Mouse (Mus musculus): ENCODE data around the gene Orm1. TPM values are rescaled to one million over a fixed set of nuclear protein-coding genes. Genes with fewer than 3 reads are reported as not detected.

Orm1 gene
- polyA plus RNA-seq, 1 experiment from 2014 or later = 2.5 TPM

- peak; percentile 64 for ATAC-seq (ENCODE audit: low read depth)
- no peak overlapping the region for H3K4me2 ChIP-seq (ENCODE audit: low read depth, low read length)
- H3K27me3 ChIP-seq (replicated peaks; ENCODE audit: control insufficient read depth, insufficient read depth, low read length) = no peaks in the 10 kb centered on the region
- H3K9me3 ChIP-seq (ENCODE audit: control insufficient read depth, low read length) = no peaks in the 10 kb centered on the region
- no peaks in the 10 kb centered on the region for H3K4me1 ChIP-seq (ENCODE audit: control insufficient read depth, insufficient read depth, low read length)
- H3K27ac ChIP-seq (replicated peaks; ENCODE audit: low read depth, low read length) = no peak overlapping the region
- H3K4me3 ChIP-seq (ENCODE audit: low read depth, low read length) = no peak overlapping the region
- peak; percentile 74 for DNase-seq (ENCODE audit: low spot score)
- no peak overlapping the region for H3K9ac ChIP-seq (ENCODE audit: low read depth, low read length)
- WGBS = 8% methylated on average over 4 of the region's 4 CpGs
- H3K36me3 ChIP-seq (ENCODE audit: control insufficient read depth, insufficient read depth, low read length) = peaks cover 37% of the 10 kb centered on the region; the same call in 1 of the 2 replicates
Measured at GRCm38 (mm10) chr4:63368577-63368976, 24.2 kb downstream of the Orm1 start.

DNA sequence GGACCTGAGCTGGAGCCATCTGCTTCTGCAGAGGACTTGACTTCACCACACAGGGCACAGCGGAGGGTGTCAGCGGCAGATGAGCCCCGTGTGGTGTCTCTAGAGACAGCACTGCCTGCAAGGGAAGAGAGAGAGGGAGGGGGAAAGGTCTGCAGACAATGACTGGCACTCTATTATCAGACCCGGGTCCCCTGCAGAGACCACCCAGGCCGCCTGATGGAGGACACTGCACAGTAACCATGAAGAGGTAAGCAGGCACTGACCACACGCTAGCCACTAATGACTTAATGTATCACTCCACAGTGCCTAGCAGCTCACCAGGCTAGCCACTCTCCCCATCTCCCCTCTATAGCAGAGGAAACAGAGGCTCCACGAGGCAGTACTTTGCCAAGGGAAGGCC is 26.5 kb downstream of the Orm1 start:
- Histone ChIP-seq H3K27me3 (replicated peaks; ENCODE audit: control insufficient read depth, insufficient read depth, low read length) (no peaks in the 10 kb centered on the region), H3K4me1 (ENCODE audit: control insufficient read depth, insufficient read depth, low read length) (no peaks in the 10 kb centered on the region), H3K27ac (replicated peaks; ENCODE audit: low read depth, low read length) (no peak overlapping the region), H3K9ac (ENCODE audit: low read depth, low read length) (no peak overlapping the region), H3K4me2 (ENCODE audit: low read depth, low read length) (no peak overlapping the region), H3K4me3 (ENCODE audit: low read depth, low read length) (no peak overlapping the region), H3K36me3 (ENCODE audit: control insufficient read depth, insufficient read depth, low read length) (peaks cover 56% of the 10 kb centered on the region; the same call in 1 of the 2 replicates), H3K9me3 (ENCODE audit: control insufficient read depth, low read length) (no peaks in the 10 kb centered on the region)
- DNase-seq (ENCODE audit: low spot score) (no peak), ATAC-seq (ENCODE audit: low read depth) (no peak)
- WGBS = 44% methylated on average over 7 of the region's 7 CpGs

DNA sequence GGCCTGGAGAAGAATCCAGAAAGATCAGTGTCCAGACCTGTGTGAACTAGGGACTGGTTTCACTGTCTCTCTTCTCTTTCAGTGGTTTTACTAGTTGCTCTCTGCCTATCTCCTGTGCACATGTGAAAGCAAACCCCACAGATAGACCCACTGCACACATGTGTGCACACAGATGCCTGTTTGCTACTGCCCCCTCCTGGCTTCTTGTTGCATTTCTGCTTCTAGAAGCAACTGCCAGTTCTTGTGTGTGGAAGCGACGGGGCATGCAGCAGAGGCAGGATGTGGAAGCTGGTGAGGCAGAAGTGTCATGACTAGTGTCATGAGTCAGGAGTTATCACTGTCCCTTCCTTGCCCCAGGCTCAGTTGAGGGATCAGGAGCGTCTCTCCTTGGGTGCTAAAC is 27.5 kb downstream of the Orm1 start:
- no peak overlapping the region for H3K4me3 ChIP-seq (ENCODE audit: low read depth, low read length)
- H3K27ac ChIP-seq (replicated peaks; ENCODE audit: low read depth, low read length) = no peak overlapping the region
- 53% methylated on average over 3 of the region's 3 CpGs for WGBS
- H3K4me1 ChIP-seq (ENCODE audit: control insufficient read depth, insufficient read depth, low read length) = no peaks in the 10 kb centered on the region
- no peaks in the 10 kb centered on the region for H3K27me3 ChIP-seq (replicated peaks; ENCODE audit: control insufficient read depth, insufficient read depth, low read length)
- no peak overlapping the region for H3K4me2 ChIP-seq (ENCODE audit: low read depth, low read length)
- H3K9ac ChIP-seq (ENCODE audit: low read depth, low read length) = no peak overlapping the region
- peak; percentile 55 for DNase-seq (ENCODE audit: low spot score)
- peaks cover 66% of the 10 kb centered on the region; the same call in 1 of the 2 replicates for H3K36me3 ChIP-seq (ENCODE audit: control insufficient read depth, insufficient read depth, low read length)
- ATAC-seq (ENCODE audit: low read depth) = no peak
- H3K9me3 ChIP-seq (ENCODE audit: control insufficient read depth, low read length) = no peaks in the 10 kb centered on the region

GRCm38 (mm10) chr4:63373404-63373803 is 29.0 kb downstream of the Orm1 start:
- Histone ChIP-seq H3K9ac (ENCODE audit: low read depth, low read length) (no peak overlapping the region), H3K4me1 (ENCODE audit: control insufficient read depth, insufficient read depth, low read length) (no peaks in the 10 kb centered on the region), H3K4me3 (ENCODE audit: low read depth, low read length) (no peak overlapping the region), H3K27me3 (replicated peaks; ENCODE audit: control insufficient read depth, insufficient read depth, low read length) (no peaks in the 10 kb centered on the region), H3K36me3 (ENCODE audit: control insufficient read depth, insufficient read depth, low read length) (peaks cover 67% of the 10 kb centered on the region; the same call in 1 of the 2 replicates), H3K9me3 (ENCODE audit: control insufficient read depth, low read length) (no peaks in the 10 kb centered on the region), H3K4me2 (ENCODE audit: low read depth, low read length) (no peak overlapping the region), H3K27ac (replicated peaks; ENCODE audit: low read depth, low read length) (no peak overlapping the region)
- DNase-seq (ENCODE audit: low spot score) (no peak), ATAC-seq (ENCODE audit: low read depth) (no peak)
- 93% methylated on average over 8 of the region's 8 CpGs for WGBS

DNA sequence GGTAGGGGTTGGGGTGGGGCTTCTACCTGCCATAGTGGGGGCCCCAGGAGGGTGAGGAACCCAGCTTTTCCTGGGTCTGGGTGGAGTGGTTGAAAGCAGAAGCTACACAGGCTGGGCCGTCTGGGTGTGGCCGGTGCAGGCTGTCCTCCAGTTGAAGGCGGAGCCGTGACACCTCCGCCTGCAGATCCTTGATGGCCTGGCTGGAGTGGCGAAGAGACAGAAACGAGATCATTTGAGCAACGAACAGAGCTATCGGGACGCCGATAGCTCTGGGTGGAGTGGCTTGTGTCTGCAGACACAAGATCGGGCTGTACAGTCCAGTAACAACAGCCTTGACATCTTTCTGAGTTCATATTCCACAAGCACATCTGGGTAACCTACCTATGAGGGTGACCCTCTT is 30.0 kb downstream of the Orm1 start:
- Histone ChIP-seq H3K4me3 (ENCODE audit: low read depth, low read length) (no peak overlapping the region), H3K36me3 (ENCODE audit: control insufficient read depth, insufficient read depth, low read length) (peaks cover 71% of the 10 kb centered on the region; the same call in 1 of the 2 replicates), H3K4me2 (ENCODE audit: low read depth, low read length) (no peak overlapping the region), H3K27me3 (replicated peaks; ENCODE audit: control insufficient read depth, insufficient read depth, low read length) (no peaks in the 10 kb centered on the region), H3K4me1 (ENCODE audit: control insufficient read depth, insufficient read depth, low read length) (no peaks in the 10 kb centered on the region), H3K9ac (ENCODE audit: low read depth, low read length) (no peak overlapping the region), H3K27ac (replicated peaks; ENCODE audit: low read depth, low read length) (no peak overlapping the region), H3K9me3 (ENCODE audit: control insufficient read depth, low read length) (no peaks in the 10 kb centered on the region)
- ATAC-seq (ENCODE audit: low read depth) (no peak), DNase-seq (ENCODE audit: low spot score) (no peak)
- 87% methylated on average over 12 of the region's 12 CpGs for WGBS

DNA sequence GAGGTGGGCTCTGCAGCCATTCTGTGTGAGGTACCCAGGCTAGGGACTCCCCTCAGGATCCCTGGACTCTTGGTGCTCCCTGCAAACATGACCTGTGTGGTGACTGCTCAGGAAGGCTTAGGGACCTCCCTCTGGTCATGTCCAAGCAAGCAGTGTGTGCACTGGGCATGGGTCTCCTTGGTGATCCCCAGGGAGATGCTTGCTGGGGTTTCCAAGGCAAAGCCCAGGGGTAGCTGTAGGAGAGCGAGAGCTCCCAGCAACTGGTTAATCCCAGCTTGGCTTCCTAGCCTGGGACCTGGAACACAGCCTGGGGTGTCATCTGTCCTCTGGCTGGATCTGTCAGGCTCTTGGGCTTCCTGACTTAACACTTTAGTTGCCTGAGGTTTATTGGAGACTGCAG is 31.0 kb downstream of the Orm1 start:
- Histone ChIP-seq H3K36me3 (ENCODE audit: control insufficient read depth, insufficient read depth, low read length) (peaks cover 72% of the 10 kb centered on the region), H3K4me2 (ENCODE audit: low read depth, low read length) (no peak overlapping the region), H3K4me1 (ENCODE audit: control insufficient read depth, insufficient read depth, low read length) (no peaks in the 10 kb centered on the region), H3K9me3 (ENCODE audit: control insufficient read depth, low read length) (no peaks in the 10 kb centered on the region), H3K4me3 (ENCODE audit: low read depth, low read length) (no peak overlapping the region), H3K27me3 (replicated peaks; ENCODE audit: control insufficient read depth, insufficient read depth, low read length) (no peaks in the 10 kb centered on the region), H3K9ac (ENCODE audit: low read depth, low read length) (no peak overlapping the region), H3K27ac (replicated peaks; ENCODE audit: low read depth, low read length) (no peak overlapping the region)
- no peak for ATAC-seq (ENCODE audit: low read depth)
- DNase-seq (ENCODE audit: low spot score) = peak; percentile 45
- 71% methylated on average over 1 of the region's 1 CpGs for WGBS

DNA sequence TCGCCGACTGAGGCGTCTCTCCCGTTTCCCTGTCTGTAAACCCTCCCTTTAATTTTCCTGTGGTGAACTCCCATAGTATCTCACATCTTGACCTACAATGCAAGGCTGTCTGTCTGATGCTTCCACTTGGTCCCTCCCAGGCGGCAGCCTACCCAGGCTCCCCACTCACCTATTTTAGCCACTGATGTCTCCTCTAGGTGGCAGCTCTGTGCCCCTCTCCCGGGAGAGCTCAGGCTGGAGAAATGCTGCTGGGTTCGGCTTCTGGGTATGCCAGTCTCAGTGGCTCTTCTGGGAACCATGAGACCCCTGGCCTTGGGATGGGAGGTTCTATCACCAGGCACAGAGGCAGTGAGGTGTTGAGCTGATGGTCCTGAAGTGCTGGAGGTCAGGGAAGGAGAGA is 33.1 kb downstream of the Orm1 start:
- H3K36me3 ChIP-seq (ENCODE audit: control insufficient read depth, insufficient read depth, low read length) = peaks cover 86% of the 10 kb centered on the region
- no peaks in the 10 kb centered on the region for H3K4me1 ChIP-seq (ENCODE audit: control insufficient read depth, insufficient read depth, low read length)
- DNase-seq (ENCODE audit: low spot score) (no peak), ATAC-seq (ENCODE audit: low read depth) (no peak)
- H3K4me3 ChIP-seq (ENCODE audit: low read depth, low read length) = no peak overlapping the region
- 68% methylated on average over 7 of the region's 7 CpGs for WGBS
- no peaks in the 10 kb centered on the region for H3K9me3 ChIP-seq (ENCODE audit: control insufficient read depth, low read length)
- no peaks in the 10 kb centered on the region for H3K27me3 ChIP-seq (replicated peaks; ENCODE audit: control insufficient read depth, insufficient read depth, low read length)
- no peak overlapping the region for H3K4me2 ChIP-seq (ENCODE audit: low read depth, low read length)
- no peak overlapping the region for H3K27ac ChIP-seq (replicated peaks; ENCODE audit: low read depth, low read length)
- no peak overlapping the region for H3K9ac ChIP-seq (ENCODE audit: low read depth, low read length)

- H3K4me2 ChIP-seq (ENCODE audit: low read depth, low read length) = no peak overlapping the region
- H3K27ac ChIP-seq (replicated peaks; ENCODE audit: low read depth, low read length) = no peak overlapping the region
- no peaks in the 10 kb centered on the region for H3K9me3 ChIP-seq (ENCODE audit: control insufficient read depth, low read length)
- DNase-seq (ENCODE audit: low spot score) (no peak), ATAC-seq (ENCODE audit: low read depth) (no peak)
- no peaks in the 10 kb centered on the region for H3K4me1 ChIP-seq (ENCODE audit: control insufficient read depth, insufficient read depth, low read length)
- H3K36me3 ChIP-seq (ENCODE audit: control insufficient read depth, insufficient read depth, low read length) = peaks cover 79% of the 10 kb centered on the region
- H3K27me3 ChIP-seq (replicated peaks; ENCODE audit: control insufficient read depth, insufficient read depth, low read length) = no peaks in the 10 kb centered on the region
- WGBS = 89% methylated on average over 4 of the region's 4 CpGs
- H3K9ac ChIP-seq (ENCODE audit: low read depth, low read length) = no peak overlapping the region
- no peak overlapping the region for H3K4me3 ChIP-seq (ENCODE audit: low read depth, low read length)
Measured at GRCm38 (mm10) chr4:63382676-63383369, 38.5 kb downstream of the Orm1 start.

DNA sequence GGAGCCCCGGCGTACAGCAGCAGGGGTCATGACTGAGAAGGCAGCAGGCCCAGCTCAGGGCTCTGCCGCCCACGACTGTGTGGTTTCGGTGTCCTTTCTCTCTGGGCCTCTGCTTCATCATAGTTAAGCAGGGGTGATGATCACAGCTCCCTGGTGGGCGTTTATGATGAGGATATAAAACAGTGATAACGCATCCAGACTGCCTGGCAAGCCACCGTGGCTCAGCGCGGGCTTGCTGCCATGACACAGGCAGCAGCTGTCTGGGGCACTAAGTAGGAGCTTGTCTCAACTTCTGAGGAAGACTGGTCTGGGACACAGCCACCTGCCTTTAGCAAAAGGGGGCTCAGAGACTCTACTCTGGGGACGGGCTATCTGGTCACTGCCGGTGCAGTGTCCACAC is 39.1 kb downstream of the Orm1 start:
- Histone ChIP-seq H3K4me3 (ENCODE audit: low read depth, low read length) (no peak overlapping the region), H3K36me3 (ENCODE audit: control insufficient read depth, insufficient read depth, low read length) (peaks cover 76% of the 10 kb centered on the region), H3K4me1 (ENCODE audit: control insufficient read depth, insufficient read depth, low read length) (no peaks in the 10 kb centered on the region), H3K27ac (replicated peaks; ENCODE audit: low read depth, low read length) (no peak overlapping the region), H3K9ac (ENCODE audit: low read depth, low read length) (no peak overlapping the region), H3K27me3 (replicated peaks; ENCODE audit: control insufficient read depth, insufficient read depth, low read length) (no peaks in the 10 kb centered on the region), H3K9me3 (ENCODE audit: control insufficient read depth, low read length) (no peaks in the 10 kb centered on the region), H3K4me2 (ENCODE audit: low read depth, low read length) (no peak overlapping the region)
- 86% methylated on average over 12 of the region's 12 CpGs for WGBS
- no peak for ATAC-seq (ENCODE audit: low read depth)
- no peak for DNase-seq (ENCODE audit: low spot score)

Data from embryonic facial prominence, embryonic 14.5 days (tissue).